Mouse (Mus musculus): Measurements from ENCODE around the gene Prph2.

The Prph2 gene

DNA sequence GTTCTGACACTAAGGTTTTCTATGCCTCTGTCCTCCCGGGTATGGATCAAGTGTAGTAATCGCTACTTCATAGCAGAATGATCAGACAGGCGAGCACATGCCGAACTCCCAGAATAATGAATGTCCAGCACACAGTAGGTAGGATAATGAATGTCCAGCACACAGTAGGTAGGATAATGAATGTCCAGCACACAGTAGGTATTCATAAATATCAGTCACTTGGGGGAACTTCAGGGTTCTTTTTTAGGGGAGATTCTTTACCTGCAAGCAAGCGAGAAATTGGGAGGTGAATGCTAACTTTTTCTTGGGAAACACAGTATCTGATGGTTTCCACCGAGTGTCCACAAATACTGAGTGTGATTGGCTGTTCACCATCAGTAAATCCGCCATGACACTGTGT lies 62.3 kb downstream of the Prph2 start:
- DNase-seq, result no peak
